Mouse (Mus musculus) lung, embryonic 14.5 days (tissue): ENCODE results near the gene Senp6. TPM values are rescaled to one million over a fixed set of nuclear protein-coding genes. Genes with fewer than 3 reads are reported as not detected.

Source experiments
- ATAC-seq: fragments of 200-750 bp; cut with Nextera tagmentation; 2 replicates; pipeline ENCODE4 v1.8.0; 2017; ENCODE audit warnings: mild to moderate bottlenecking, moderate TSS enrichment, moderate library complexity; ENCODE audit not compliant: insufficient read depth
- DNase-seq: peaks from one replicate; pipeline ENCODE4 v3.0.0-alpha.2; 2015
- H3K27ac ChIP-seq: fragments of 300-500 bp; sonication (generic); 2 replicates; pipeline ENCODE4 v1.5.1; 2014; ENCODE audit warnings: low read depth, mild to moderate bottlenecking, moderate library complexity
- H3K27me3 ChIP-seq: fragments of 300-500 bp; sonication (generic); 2 replicates; pipeline ENCODE4 v1.6.1; 2014; ENCODE audit warnings: low read length, control low read depth; ENCODE audit not compliant: insufficient read depth
- H3K36me3 ChIP-seq: fragments of 300-500 bp; sonication (generic); 2 replicates; pipeline ENCODE4 v1.6.1; 2014; ENCODE audit warnings: control low read depth; ENCODE audit not compliant: insufficient read depth
- H3K4me1 ChIP-seq: fragments of 300-500 bp; sonication (generic); 2 replicates; pipeline ENCODE4 v1.6.1; 2014; ENCODE audit warnings: antibody characterized with exemption, control low read depth; ENCODE audit not compliant: insufficient read depth
- H3K4me2 ChIP-seq: fragments of 300-500 bp; sonication (generic); 2 replicates; pipeline ENCODE4 v1.6.1; 2014; ENCODE audit warnings: mild to moderate bottlenecking
- H3K4me3 ChIP-seq: fragments of 300-500 bp; sonication (generic); 2 replicates; pipeline ENCODE4 v1.5.1; 2014; ENCODE audit warnings: low read depth, low read length
- H3K9ac ChIP-seq: fragments of 300-500 bp; sonication (generic); 2 replicates; pipeline ENCODE4 v1.6.1; 2014
- H3K9me3 ChIP-seq: fragments of 300-500 bp; sonication (generic); 2 replicates; pipeline ENCODE4 v1.6.1; 2016; ENCODE audit warnings: low read depth, low read length, control low read depth
- CTCF ChIP-seq: IDR thresholded peaks from 2 replicates; pipeline ENCODE4 v1.5.1; 2016; ENCODE audit warnings: antibody characterized with exemption, low read depth
- WGBS: fragments of 180-500 bp; shearing (Covaris S2); extraction: QIAGEN DNeasy Blood & Tissue Kit; methylation state at CpG from one replicate; pipeline ENCODE4 v1.1.7; 2014; 5-methylcytosine and 5-hydroxymethylcytosine counted together
- polyA plus RNA-seq: library from polyadenylated mRNA; unstranded; fragments of >200 nt; fragmentation: Nextera tagmentation; extraction: Ambion mirVana; gene quantifications from 2 replicates; pipeline ENCODE4 v1.2.1, GENCODE M21; 2014

The Senp6 gene
- polyA plus RNA-seq, 1 experiment from 2014 or later, result 76.0 TPM

DNA sequence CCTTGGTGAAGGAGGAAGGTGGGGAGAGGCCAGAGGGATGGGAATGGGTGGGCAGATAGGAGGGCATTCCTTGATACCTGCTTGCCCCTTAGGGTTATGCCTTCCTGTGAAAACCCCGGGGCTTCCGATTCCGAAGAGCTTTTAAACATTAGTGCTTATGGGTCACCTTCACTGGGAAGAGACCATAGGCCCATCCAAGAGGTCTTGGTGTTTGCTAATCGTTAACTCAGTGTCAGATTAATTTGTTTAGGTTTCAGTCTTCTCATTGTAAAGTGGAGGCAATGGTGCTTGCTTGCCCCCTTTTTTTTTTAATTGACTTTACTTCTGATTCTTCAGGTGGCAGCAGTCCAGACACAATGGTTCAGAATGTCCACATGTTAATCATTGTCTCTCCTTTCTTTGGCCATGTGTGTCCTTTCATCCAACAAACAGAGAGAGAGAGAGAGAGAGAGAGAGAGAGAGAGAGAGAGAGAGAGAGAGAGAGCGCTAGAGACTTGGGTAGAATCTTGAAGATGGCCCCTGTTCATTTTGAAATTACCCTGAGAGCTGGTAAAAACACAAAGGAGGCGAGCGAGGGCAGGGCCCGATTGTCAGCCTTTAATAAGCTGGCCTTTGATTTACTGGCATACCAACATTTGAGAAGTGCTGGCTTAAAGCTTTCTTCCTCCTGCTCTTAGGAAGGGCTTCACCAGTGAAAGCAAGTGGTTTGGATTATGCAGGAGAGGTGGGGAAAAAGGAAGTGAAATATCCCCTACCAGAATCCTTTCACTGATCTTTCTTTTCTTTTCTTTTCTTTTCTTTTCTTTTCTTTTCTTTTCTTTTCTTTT lies 105.9 kb downstream of the Senp6 start:
- 69% methylated on average over 8 of the region's 8 CpGs for WGBS
- no peak for TF ChIP-seq CTCF
- H3K36me3 ChIP-seq, result no peaks in the 10 kb centered on the region
- no peak overlapping the region for H3K9ac ChIP-seq
- no peak overlapping the region for H3K27ac ChIP-seq
- ATAC-seq (no peak), DNase-seq (no peak)
- H3K27me3 ChIP-seq, result no peaks in the 10 kb centered on the region
- no peak overlapping the region for H3K4me2 ChIP-seq
- H3K4me1 ChIP-seq, result no peaks in the 10 kb centered on the region
- H3K9me3 ChIP-seq, result no peaks in the 10 kb centered on the region
- H3K4me3 ChIP-seq, result no peak overlapping the region

DNA sequence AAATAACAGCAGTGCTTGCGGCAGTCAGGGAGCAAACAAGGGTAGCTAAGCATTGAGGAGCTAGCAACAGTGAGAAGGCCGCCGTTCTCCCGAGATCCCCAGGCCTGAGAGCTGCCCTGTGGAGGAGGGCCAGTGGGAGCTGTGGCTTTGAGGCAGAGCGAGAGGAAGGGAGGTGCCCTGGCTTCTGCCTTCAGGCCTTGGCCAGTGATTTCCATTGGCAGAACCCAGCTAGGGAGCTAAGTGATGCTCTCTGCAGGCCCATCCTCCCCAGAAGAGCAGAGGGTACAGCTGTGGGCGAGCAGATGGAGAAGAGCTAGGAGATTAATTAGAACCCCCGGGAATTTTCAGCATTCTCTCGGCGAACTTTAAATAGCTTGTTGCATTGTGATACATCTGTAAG lies 106.9 kb downstream of the Senp6 start:
- Histone ChIP-seq H3K4me1 (no peaks in the 10 kb centered on the region), H3K27ac (no peak overlapping the region), H3K27me3 (no peaks in the 10 kb centered on the region), H3K36me3 (no peaks in the 10 kb centered on the region), H3K9ac (no peak overlapping the region), H3K9me3 (no peaks in the 10 kb centered on the region), H3K4me3 (no peak overlapping the region), H3K4me2 (no peak overlapping the region)
- ATAC-seq (no peak), DNase-seq (no peak)
- TF ChIP-seq CTCF, result no peak
- WGBS, result 53% methylated on average over 9 of the region's 9 CpGs

DNA sequence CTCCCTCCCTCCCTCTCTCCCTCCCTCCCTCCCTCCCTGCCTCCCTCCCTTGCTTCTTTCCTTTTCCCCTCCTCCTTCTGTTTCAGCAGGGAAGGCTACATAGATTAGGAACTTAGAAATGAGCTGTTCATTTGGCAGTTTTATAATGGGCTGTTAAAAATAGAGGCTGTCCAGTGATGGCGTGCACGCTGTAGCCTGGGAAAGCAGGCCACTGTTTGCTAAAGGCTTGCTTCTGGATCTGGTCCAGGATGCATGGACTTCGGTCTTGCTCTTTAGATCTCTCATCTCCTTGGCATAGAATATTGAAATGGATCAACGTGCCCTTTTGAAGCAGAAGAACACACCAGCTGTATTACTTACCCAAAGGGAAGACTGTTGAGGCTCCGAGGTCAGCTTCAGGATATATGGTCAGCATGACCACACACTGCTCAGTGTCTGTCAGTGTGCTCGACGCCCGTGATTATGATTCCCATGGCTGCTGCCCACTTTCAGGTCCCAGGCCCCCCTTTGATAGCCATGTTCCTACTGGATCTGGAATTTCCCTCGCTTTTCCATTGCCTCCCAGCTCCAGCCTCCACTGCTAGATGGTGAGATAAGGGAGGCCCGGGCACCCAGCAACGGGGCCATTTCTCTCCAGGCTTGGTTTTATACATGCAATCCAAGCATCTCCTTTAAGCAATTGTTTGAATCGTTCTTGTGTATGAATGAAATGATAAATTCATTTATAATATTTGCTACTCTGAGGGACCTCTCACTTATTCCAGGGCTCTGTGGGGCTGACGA lies 110.2 kb downstream of the Senp6 start:
- Histone ChIP-seq H3K9me3 (no peaks in the 10 kb centered on the region), H3K4me2 (0 out of 2 replicates have a peak overlapping the region, but pooled peaks have one; percentile 23), H3K27ac (peak overlapping the region; percentile 83), H3K36me3 (no peaks in the 10 kb centered on the region), H3K4me3 (no peak overlapping the region), H3K9ac (no peak overlapping the region), H3K4me1 (no peaks in the 10 kb centered on the region), H3K27me3 (no peaks in the 10 kb centered on the region)
- peak; percentile 88 for ATAC-seq
- WGBS, result 36% methylated on average over 13 of the region's 13 CpGs
- peak; percentile 93 for DNase-seq
- no peak for TF ChIP-seq CTCF

DNA sequence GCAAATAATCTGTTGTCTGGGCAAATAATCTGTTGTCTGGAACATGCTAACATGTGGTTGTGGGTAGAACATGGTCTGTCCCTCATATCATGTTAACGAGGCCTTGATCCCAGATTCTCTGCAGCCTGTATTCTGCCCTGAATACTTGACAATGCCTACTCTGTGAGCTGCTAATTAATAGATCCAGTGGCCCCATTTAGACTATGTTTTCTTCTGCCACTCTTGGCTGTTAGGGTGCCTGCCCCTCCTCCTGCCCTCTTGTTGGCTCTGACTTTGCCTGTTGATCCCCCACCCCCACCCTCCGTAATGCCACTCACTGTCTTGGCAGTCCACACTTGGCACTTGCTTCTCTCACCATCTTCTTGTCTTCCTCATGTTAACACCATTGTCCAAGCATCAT lies 112.0 kb downstream of the Senp6 start:
- WGBS, result 85% methylated on average over 2 of the region's 2 CpGs
- DNase-seq, result no peak
- H3K27ac ChIP-seq, result no peak overlapping the region

DNA sequence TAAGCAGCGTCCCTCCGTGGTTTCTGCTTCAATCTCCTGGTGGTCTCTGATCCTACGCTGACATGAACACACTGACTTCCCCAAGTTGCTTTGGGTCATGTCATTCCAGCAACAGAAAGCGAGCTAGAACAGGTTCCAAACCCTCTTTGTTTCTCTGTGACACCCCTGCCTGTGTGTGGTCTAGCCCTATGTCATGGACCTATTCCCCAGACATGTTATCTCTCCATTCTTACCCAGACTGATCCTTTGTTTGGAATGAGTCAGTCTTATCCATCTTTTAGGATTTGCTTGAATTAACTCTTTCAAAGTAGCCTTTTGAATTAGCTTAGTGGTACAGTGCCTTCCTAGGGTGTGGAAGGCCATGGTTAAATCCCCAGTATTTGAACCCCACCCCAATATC lies 113.0 kb downstream of the Senp6 start:
- H3K9me3 ChIP-seq, result no peaks in the 10 kb centered on the region
- H3K27me3 ChIP-seq, result no peaks in the 10 kb centered on the region
- H3K36me3 ChIP-seq, result no peaks in the 10 kb centered on the region
- DNase-seq (no peak), ATAC-seq (no peak)
- no peak overlapping the region for H3K27ac ChIP-seq
- H3K9ac ChIP-seq, result no peak overlapping the region
- no peak overlapping the region for H3K4me2 ChIP-seq
- whole genome bisulfite sequencing, result 53% methylated on average over 4 of the region's 4 CpGs
- H3K4me3 ChIP-seq, result no peak overlapping the region
- TF ChIP-seq CTCF, result no peak
- no peaks in the 10 kb centered on the region for H3K4me1 ChIP-seq

More for the DNA sequence above, 112.0 kb downstream of the Senp6 start:
- Histone ChIP-seq H3K9ac (no peak overlapping the region), H3K36me3 (no peaks in the 10 kb centered on the region), H3K9me3 (no peaks in the 10 kb centered on the region), H3K27me3 (no peaks in the 10 kb centered on the region), H3K4me2 (no peak overlapping the region), H3K4me1 (no peaks in the 10 kb centered on the region), H3K4me3 (no peak overlapping the region)
- ATAC-seq, result no peak
- no peak for TF ChIP-seq CTCF

DNA sequence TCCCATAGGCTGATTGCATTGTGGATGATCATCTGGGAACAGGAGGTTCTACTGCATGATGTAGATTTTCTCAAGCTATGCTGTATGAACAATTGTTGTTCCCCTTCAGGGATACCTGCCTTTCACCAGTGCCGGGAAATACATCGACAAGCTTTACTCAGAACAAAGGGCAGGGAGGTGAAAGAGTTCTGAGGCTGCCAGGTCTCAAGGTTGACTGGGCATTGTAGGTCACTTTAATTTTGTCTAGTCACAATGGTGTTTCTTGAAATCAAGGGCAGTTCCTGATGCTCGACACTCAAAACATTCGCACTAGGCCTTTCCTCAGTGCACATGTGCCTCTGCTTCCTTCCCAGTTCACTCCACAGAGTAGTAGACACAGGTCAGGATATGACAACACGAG lies 114.1 kb downstream of the Senp6 start:
- TF ChIP-seq CTCF, result no peak
- Histone ChIP-seq H3K4me1 (no peaks in the 10 kb centered on the region), H3K27ac (no peak overlapping the region), H3K9ac (no peak overlapping the region), H3K4me2 (no peak overlapping the region), H3K36me3 (no peaks in the 10 kb centered on the region), H3K4me3 (no peak overlapping the region), H3K9me3 (no peaks in the 10 kb centered on the region), H3K27me3 (no peaks in the 10 kb centered on the region)
- ATAC-seq (no peak), DNase-seq (no peak)
- WGBS, result 87% methylated on average over 5 of the region's 5 CpGs

DNA sequence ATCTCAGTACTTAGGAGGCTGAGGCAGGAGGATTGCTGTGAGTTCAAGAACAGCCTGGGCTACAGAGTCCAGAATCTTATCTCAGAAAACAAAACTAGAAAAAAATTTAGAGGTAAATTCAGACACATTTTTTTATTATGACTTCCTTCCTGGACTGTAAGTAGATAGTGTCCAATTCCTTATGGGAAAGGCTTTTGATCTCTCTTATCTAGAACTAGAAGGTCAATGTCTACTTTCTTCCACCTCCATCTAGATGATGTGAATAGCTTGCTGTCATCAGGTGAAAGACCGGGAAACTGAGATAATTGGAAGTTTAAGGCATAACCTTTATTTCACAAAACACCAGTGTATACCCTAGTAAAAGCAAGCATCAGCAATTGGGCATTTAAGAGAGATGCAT lies 115.0 kb downstream of the Senp6 start:
- no peak overlapping the region for H3K4me3 ChIP-seq
- ATAC-seq, result no peak
- H3K9ac ChIP-seq, result no peak overlapping the region
- H3K9me3 ChIP-seq, result no peaks in the 10 kb centered on the region
- no peaks in the 10 kb centered on the region for H3K27me3 ChIP-seq
- no peak overlapping the region for H3K4me2 ChIP-seq
- 67% methylated on average over 1 of the region's 1 CpGs for WGBS
- H3K36me3 ChIP-seq, result no peaks in the 10 kb centered on the region
- H3K27ac ChIP-seq, result no peak overlapping the region
- H3K4me1 ChIP-seq, result no peaks in the 10 kb centered on the region
- no peak for DNase-seq
- no peak for TF ChIP-seq CTCF
